Mouse (Mus musculus) kidney, adult 2 months (tissue): Measurements from ENCODE around the gene Nhp2.

ENCODE experiments used
- CTCF ChIP-seq: fragments of 200-500 bp; conservative IDR thresholded peaks from 2 replicates; pipeline ENCODE4 v1.5.1; 2011; ENCODE audit warnings: low read depth, mild to moderate bottlenecking, control low read depth, low read length, moderate library complexity, mixed read lengths; ENCODE audit not compliant: insufficient read depth, insufficient read length
- POLR2A ChIP-seq: fragments of 200-500 bp; IDR thresholded peaks from one replicate; pipeline ENCODE4 v1.6.1; 2011; ENCODE audit warnings: low read depth, low read length, control low read depth

- TF ChIP-seq POLR2A = no peak
- TF ChIP-seq CTCF = no peak
Observed at GRCm38 (mm10) chr11:51577587-51577986, 41.9 kb upstream of the Nhp2 start.
